Mouse (Mus musculus) embryonic facial prominence, embryonic 14.5 days (tissue): ENCODE data around the gene Pcyt1a. TPM values are rescaled to one million over a fixed set of nuclear protein-coding genes. Genes with fewer than 3 reads are reported as not detected.

ENCODE experiments used
- ATAC-seq: fragments of 200-750 bp; cut with Nextera tagmentation; 2 replicates; pipeline ENCODE4 v1.8.0; 2017; ENCODE audit warnings: low read depth, moderate number of reproducible peaks, moderate TSS enrichment
- DNase-seq: peaks from one replicate; pipeline ENCODE4 v3.0.0-alpha.2; 2015; ENCODE audit warnings: low spot score
- H3K27ac ChIP-seq: fragments of 300-500 bp; sonication (generic); replicated peaks from 2 replicates; pipeline ENCODE4 v1.5.1; 2014; ENCODE audit warnings: low read depth, mild to moderate bottlenecking, low read length, moderate library complexity
- H3K27me3 ChIP-seq: fragments of 300-500 bp; sonication (generic); replicated peaks from 2 replicates; pipeline ENCODE4 v1.6.1; 2014; ENCODE audit warnings: low read length; ENCODE audit not compliant: control insufficient read depth, insufficient read depth
- H3K36me3 ChIP-seq: fragments of 300-500 bp; sonication (generic); 2 replicates; pipeline ENCODE4 v1.6.1; 2014; ENCODE audit warnings: low read length, mixed read lengths; ENCODE audit not compliant: control insufficient read depth, insufficient read depth
- H3K4me1 ChIP-seq: fragments of 300-500 bp; sonication (generic); 2 replicates; pipeline ENCODE4 v1.6.1; 2014; ENCODE audit warnings: antibody characterized with exemption, low read length; ENCODE audit not compliant: control insufficient read depth, insufficient read depth
- H3K4me2 ChIP-seq: fragments of 300-500 bp; sonication (generic); 2 replicates; pipeline ENCODE4 v1.6.1; 2014; ENCODE audit warnings: low read depth, mild to moderate bottlenecking, low read length, moderate library complexity, mixed read lengths
- H3K4me3 ChIP-seq: fragments of 300-500 bp; sonication (generic); 2 replicates; pipeline ENCODE4 v1.5.1; 2014; ENCODE audit warnings: low read depth, mild to moderate bottlenecking, low read length
- H3K9ac ChIP-seq: fragments of 300-500 bp; sonication (generic); 2 replicates; pipeline ENCODE4 v1.6.1; 2014; ENCODE audit warnings: low read depth, mild to moderate bottlenecking, low read length, moderate library complexity, mixed read lengths
- H3K9me3 ChIP-seq: fragments of 300-500 bp; sonication (generic); 2 replicates; pipeline ENCODE4 v1.6.1; 2016; ENCODE audit warnings: low read length; ENCODE audit not compliant: control insufficient read depth
- WGBS: fragments of 180-500 bp; shearing (Covaris S2); extraction: QIAGEN DNeasy Blood & Tissue Kit; methylation state at CpG from one replicate; pipeline ENCODE4 v1.1.7; 2014; 5-methylcytosine and 5-hydroxymethylcytosine counted together
- polyA plus RNA-seq: library from polyadenylated mRNA; unstranded; fragments of >200 nt; fragmentation: Nextera tagmentation; extraction: Ambion mirVana; gene quantifications from 2 replicates; pipeline ENCODE4 v1.2.1, GENCODE M21; 2014

Pcyt1a gene
- polyA plus RNA-seq, 1 experiment from 2014 or later = 43.2 TPM

GRCm38 (mm10) chr16:32512921-32513320 is 82.2 kb downstream of the Pcyt1a start:
- Histone ChIP-seq H3K9me3 (no peaks in the 10 kb centered on the region), H3K4me3 (no peak overlapping the region), H3K9ac (no peak overlapping the region; the same call in 1 of the 2 replicates), H3K4me2 (no peak overlapping the region), H3K4me1 (peaks cover 14% of the 10 kb centered on the region), H3K27ac (peak overlapping the region; percentile 63; the same call in 1 of the 2 replicates), H3K36me3 (no peaks in the 10 kb centered on the region), H3K27me3 (no peaks in the 10 kb centered on the region)
- no peak for ATAC-seq
- 45% methylated on average over 3 of the region's 3 CpGs for WGBS
- DNase-seq = no peak

GRCm38 (mm10) chr16:32513401-32513800 is 82.7 kb downstream of the Pcyt1a start:
- Histone ChIP-seq H3K9me3 (no peaks in the 10 kb centered on the region), H3K4me3 (no peak overlapping the region), H3K27ac (peak overlapping the region; percentile 63; the same call in 1 of the 2 replicates), H3K9ac (no peak overlapping the region; the same call in 1 of the 2 replicates), H3K27me3 (no peaks in the 10 kb centered on the region), H3K4me2 (no peak overlapping the region), H3K36me3 (no peaks in the 10 kb centered on the region), H3K4me1 (peaks cover 14% of the 10 kb centered on the region)
- WGBS = 79% methylated on average over 6 of the region's 6 CpGs
- DNase-seq (no peak), ATAC-seq (no peak)

GRCm38 (mm10) chr16:32513948-32514347 is 83.2 kb downstream of the Pcyt1a start:
- Histone ChIP-seq H3K9ac (no peak overlapping the region), H3K4me3 (no peak overlapping the region), H3K36me3 (no peaks in the 10 kb centered on the region), H3K27me3 (no peaks in the 10 kb centered on the region), H3K9me3 (no peaks in the 10 kb centered on the region), H3K27ac (no peak overlapping the region), H3K4me2 (no peak overlapping the region), H3K4me1 (peaks cover 14% of the 10 kb centered on the region)
- ATAC-seq (no peak), DNase-seq (no peak)
- 96% methylated on average over 6 of the region's 6 CpGs for WGBS

GRCm38 (mm10) chr16:32516006-32516962 is 85.6 kb downstream of the Pcyt1a start:
- Histone ChIP-seq H3K27me3 (no peaks in the 10 kb centered on the region), H3K4me2 (peak overlapping the region; percentile 55), H3K4me1 (peaks cover 14% of the 10 kb centered on the region), H3K9ac (peak overlapping the region; percentile 61), H3K36me3 (no peaks in the 10 kb centered on the region), H3K27ac (peak overlapping the region; percentile 95), H3K9me3 (no peaks in the 10 kb centered on the region), H3K4me3 (peak overlapping the region; percentile 24)
- 13% methylated on average over 20 of the region's 21 CpGs for WGBS
- peak; percentile 89 for ATAC-seq
- DNase-seq = peak; percentile 84

- peak; percentile 40 for DNase-seq
- no peaks in the 10 kb centered on the region for H3K36me3 ChIP-seq
- H3K4me1 ChIP-seq = peaks cover 14% of the 10 kb centered on the region
- WGBS = 87% methylated on average over 12 of the region's 12 CpGs
- no peaks in the 10 kb centered on the region for H3K27me3 ChIP-seq
- no peaks in the 10 kb centered on the region for H3K9me3 ChIP-seq
- no peak overlapping the region for H3K4me2 ChIP-seq
- H3K27ac ChIP-seq = no peak overlapping the region
- no peak overlapping the region for H3K9ac ChIP-seq
- H3K4me3 ChIP-seq = no peak overlapping the region
- no peak for ATAC-seq
These were observed 87.2 kb downstream of the Pcyt1a start for GRCm38 (mm10) chr16:32517785-32518481.

GRCm38 (mm10) chr16:32519656-32520371 is 89.1 kb downstream of the Pcyt1a start:
- Histone ChIP-seq H3K27me3 (no peaks in the 10 kb centered on the region), H3K4me3 (no peak overlapping the region), H3K4me1 (peaks cover 14% of the 10 kb centered on the region), H3K27ac (no peak overlapping the region; the same call in 1 of the 2 replicates), H3K9me3 (no peaks in the 10 kb centered on the region), H3K9ac (no peak overlapping the region), H3K36me3 (no peaks in the 10 kb centered on the region), H3K4me2 (no peak overlapping the region)
- ATAC-seq = no peak
- DNase-seq = no peak
- 80% methylated on average over 15 of the region's 15 CpGs for WGBS

- no peak overlapping the region for H3K9ac ChIP-seq
- peak; percentile 83 for DNase-seq
- H3K4me2 ChIP-seq = no peak overlapping the region
These were observed 89.6 kb downstream of the Pcyt1a start for GRCm38 (mm10) chr16:32520372-32520748.

GRCm38 (mm10) chr16:32522578-32523194 is 92.0 kb downstream of the Pcyt1a start:
- 68% methylated on average over 6 of the region's 6 CpGs for WGBS
- Histone ChIP-seq H3K27me3 (no peaks in the 10 kb centered on the region), H3K36me3 (no peaks in the 10 kb centered on the region), H3K9ac (no peak overlapping the region), H3K4me1 (no peaks in the 10 kb centered on the region; the same call in 1 of the 2 replicates), H3K4me3 (no peak overlapping the region), H3K4me2 (no peak overlapping the region), H3K9me3 (no peaks in the 10 kb centered on the region), H3K27ac (no peak overlapping the region; the same call in 1 of the 2 replicates)
- ATAC-seq = no peak
- peak; percentile 11 for DNase-seq

More at GRCm38 (mm10) chr16:32520372-32520748, 89.6 kb downstream of the Pcyt1a start:
- H3K27ac ChIP-seq = peak overlapping the region; percentile 21; the same call in 1 of the 2 replicates
- H3K4me3 ChIP-seq = no peak overlapping the region
- H3K4me1 ChIP-seq = peaks cover 14% of the 10 kb centered on the region
- no peaks in the 10 kb centered on the region for H3K9me3 ChIP-seq
- peak; percentile 45 for ATAC-seq
- WGBS = 30% methylated on average over 9 of the region's 9 CpGs
- H3K36me3 ChIP-seq = no peaks in the 10 kb centered on the region
- H3K27me3 ChIP-seq = no peaks in the 10 kb centered on the region
